Mouse (Mus musculus) stomach, embryonic 16.5 days (tissue): ENCODE measurements around the gene Dlx6. TPM values are rescaled to one million over a fixed set of nuclear protein-coding genes. Genes with fewer than 3 reads are reported as not detected.

ENCODE experiments used
- ATAC-seq: fragments of 200-750 bp; cut with Nextera tagmentation; 2 replicates; pipeline ENCODE4 v1.8.0; 2017; ENCODE audit warnings: moderate number of reproducible peaks, moderate TSS enrichment; ENCODE audit not compliant: insufficient read depth, low FRiP score
- H3K27ac ChIP-seq: fragments of 300-500 bp; sonication (generic); 2 replicates; pipeline ENCODE4 v1.5.1; 2014; ENCODE audit warnings: low read length
- H3K27me3 ChIP-seq: fragments of 300-500 bp; sonication (generic); 2 replicates; pipeline ENCODE4 v1.6.1; 2014; ENCODE audit warnings: low read length, control low read depth, mixed read lengths; ENCODE audit not compliant: control insufficient read depth, insufficient read depth
- H3K36me3 ChIP-seq: fragments of 300-500 bp; sonication (generic); 2 replicates; pipeline ENCODE4 v1.6.1; 2014; ENCODE audit warnings: low read length; ENCODE audit not compliant: control insufficient read depth, insufficient read depth
- H3K4me1 ChIP-seq: fragments of 300-500 bp; sonication (generic); 2 replicates; pipeline ENCODE4 v1.6.1; 2014; ENCODE audit warnings: low read length, control low read depth, mixed read lengths; ENCODE audit not compliant: control insufficient read depth, insufficient read depth
- H3K4me2 ChIP-seq: fragments of 300-500 bp; sonication (generic); 2 replicates; pipeline ENCODE4 v1.6.1; 2014; ENCODE audit warnings: low read depth, low read length, mixed read lengths
- H3K4me3 ChIP-seq: fragments of 300-500 bp; sonication (generic); replicated peaks from 2 replicates; pipeline ENCODE4 v1.5.1; 2014; ENCODE audit warnings: mild to moderate bottlenecking, low read length
- H3K9ac ChIP-seq: fragments of 300-500 bp; sonication (generic); 2 replicates; pipeline ENCODE4 v1.6.1; 2014; ENCODE audit warnings: low read length
- H3K9me3 ChIP-seq: fragments of 300-500 bp; sonication (generic); replicated peaks from 2 replicates; pipeline ENCODE4 v1.6.1; 2016; ENCODE audit warnings: low read length, control low read depth; ENCODE audit not compliant: control insufficient read depth
- whole genome bisulfite sequencing: fragments of 180-500 bp; shearing (Covaris S2); extraction: QIAGEN DNeasy Blood & Tissue Kit; methylation state at CpG from one replicate; pipeline ENCODE4 v1.1.7; 2014; 5-methylcytosine and 5-hydroxymethylcytosine counted together
- polyA plus RNA-seq: library from polyadenylated mRNA; unstranded; fragments of >200 nt; fragmentation: Nextera tagmentation; extraction: Ambion mirVana; gene quantifications from 2 replicates; pipeline ENCODE4 v1.2.1, GENCODE M21; 2015

The Dlx6 gene
- polyA plus RNA-seq, result 0.27 and 0.47 TPM in 2 replicates

DNA sequence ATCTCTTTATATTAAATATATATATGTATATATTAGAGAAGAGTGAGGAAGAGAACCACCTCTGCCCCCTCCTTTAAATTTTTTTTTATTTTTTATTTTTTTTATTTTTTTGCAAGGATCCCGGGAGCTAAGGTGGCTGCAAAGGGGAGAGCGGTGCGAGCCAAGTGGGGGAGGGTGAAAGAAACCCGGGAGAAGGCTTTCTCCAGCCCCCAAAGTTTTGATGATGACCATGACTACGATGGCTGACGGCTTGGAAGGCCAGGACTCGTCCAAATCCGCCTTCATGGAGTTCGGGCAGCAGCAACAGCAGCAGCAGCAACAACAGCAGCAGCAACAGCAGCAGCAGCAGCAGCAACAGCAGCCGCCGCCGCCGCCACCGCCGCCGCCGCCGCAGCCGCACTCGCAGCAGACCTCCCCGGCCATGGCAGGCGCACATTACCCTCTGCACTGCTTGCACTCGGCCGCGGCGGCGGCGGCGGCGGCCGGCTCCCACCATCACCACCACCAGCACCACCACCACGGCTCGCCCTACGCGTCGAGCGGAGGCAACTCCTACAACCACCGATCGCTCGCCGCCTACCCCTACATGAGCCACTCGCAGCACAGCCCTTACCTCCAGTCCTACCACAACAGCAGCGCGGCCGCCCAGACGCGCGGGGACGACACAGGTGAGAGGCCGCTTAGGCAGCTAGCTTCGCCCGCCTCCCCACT, at the start of gene Dlx6:
Gene Dlx6 (plus strand): TSS at position 175 of the 711 bp plus-strand sequence.
- Histone ChIP-seq H3K9ac (peak within 1 kb of the TSS; percentile 35; the same call in 1 of the 2 replicates), H3K4me2 (peak within 1 kb of the TSS; percentile 65), H3K9me3 (no peaks in the 10 kb centered on the region), H3K27me3 (peaks cover 82% of the 10 kb centered on the region), H3K4me3 (peak within 1 kb of the TSS; percentile 41), H3K36me3 (no peaks in the 10 kb centered on the region), H3K4me1 (peaks cover 13% of the 10 kb centered on the region), H3K27ac (no peak within 1 kb of the TSS)
- peak; percentile 63; the same call in 1 of the 2 replicates for ATAC-seq
- under 1% methylated on average over 52 of the region's 52 CpGs for WGBS

DNA sequence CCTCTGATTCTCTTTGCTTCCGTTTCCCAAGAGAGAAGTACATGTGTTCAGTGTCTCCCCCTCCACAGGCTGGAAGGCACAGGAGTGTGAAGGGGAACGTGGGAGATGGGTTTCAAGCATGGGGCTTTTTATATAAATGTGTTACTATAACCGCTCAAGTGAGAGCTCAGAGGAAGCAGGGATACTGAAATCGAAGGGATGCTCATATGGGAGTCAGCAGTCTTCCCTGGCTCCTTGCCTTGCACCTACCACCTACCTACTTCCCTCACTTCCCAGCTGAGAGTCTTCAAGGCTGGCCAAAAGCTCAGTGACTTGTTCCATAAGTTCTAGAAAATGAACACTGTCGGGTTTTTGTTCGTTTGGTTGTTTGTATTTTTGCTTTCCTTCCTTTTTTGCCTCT, 46.3 kb upstream of the Dlx6 start:
- 79% methylated on average over 6 of the region's 6 CpGs for WGBS
- no peak overlapping the region for H3K27ac ChIP-seq
- no peaks in the 10 kb centered on the region for H3K4me1 ChIP-seq
- no peaks in the 10 kb centered on the region for H3K27me3 ChIP-seq
- no peak for ATAC-seq
- no peaks in the 10 kb centered on the region for H3K36me3 ChIP-seq
- no peak overlapping the region for H3K9ac ChIP-seq
- H3K4me3 ChIP-seq, result no peak overlapping the region
- H3K9me3 ChIP-seq, result no peaks in the 10 kb centered on the region
- no peak overlapping the region for H3K4me2 ChIP-seq

DNA sequence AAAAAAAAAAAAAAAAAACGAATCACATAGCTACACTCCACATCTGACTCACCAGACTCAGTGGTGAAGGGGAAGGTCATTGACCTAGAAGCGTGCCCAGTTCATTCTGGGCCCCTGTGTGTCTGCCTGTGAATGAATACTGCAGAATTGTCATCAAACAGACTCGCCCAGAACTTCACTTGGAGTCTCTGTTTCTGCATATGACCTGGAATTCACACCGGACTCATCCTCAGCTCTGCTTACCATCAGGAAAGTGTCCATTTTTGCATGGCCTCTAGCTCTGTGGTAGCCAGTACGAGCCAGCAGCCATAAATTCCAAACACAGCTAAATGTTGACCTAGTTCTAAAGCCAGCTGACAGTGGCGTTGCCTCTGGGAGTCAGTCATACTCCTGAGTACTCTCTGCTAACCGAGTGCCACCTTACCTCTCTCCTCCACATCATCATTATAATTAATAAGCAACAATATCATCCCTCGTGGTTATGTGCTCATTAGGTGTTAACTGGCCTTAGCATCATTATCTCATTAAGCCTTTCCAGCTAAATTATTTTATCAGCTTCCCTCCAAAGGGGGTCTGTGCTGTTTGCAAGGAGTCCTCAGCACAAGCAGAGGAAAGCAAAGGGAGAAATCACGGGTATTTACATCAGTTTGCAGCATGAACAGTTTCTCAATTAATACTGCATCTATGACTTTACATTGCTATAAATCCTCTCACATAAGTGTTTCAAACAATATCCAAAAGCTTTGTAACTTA, 44.9 kb upstream of the Dlx6 start:
- no peak for ATAC-seq

DNA sequence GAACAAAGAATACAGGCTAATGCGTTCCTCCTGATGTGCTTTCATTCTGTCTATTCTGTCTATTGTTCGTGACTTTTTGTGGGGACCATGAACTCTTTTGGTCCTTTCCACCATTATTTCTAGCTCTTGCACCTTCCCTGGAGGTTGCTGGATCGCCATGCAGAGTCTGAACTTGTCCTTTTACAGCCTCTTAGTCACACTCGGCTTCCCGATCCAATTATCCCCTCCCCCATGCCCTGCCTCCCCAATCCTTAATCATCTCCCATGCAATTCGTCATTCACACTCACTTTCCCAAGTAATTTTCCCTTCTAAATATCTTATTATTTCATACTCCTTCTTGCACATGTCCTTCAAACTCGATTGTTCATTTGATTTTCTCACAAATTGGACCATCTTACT, 44.0 kb upstream of the Dlx6 start:
- no peak overlapping the region for H3K27ac ChIP-seq
- no peaks in the 10 kb centered on the region for H3K27me3 ChIP-seq
- no peaks in the 10 kb centered on the region for H3K36me3 ChIP-seq
- H3K4me1 ChIP-seq, result no peaks in the 10 kb centered on the region
- H3K4me3 ChIP-seq, result no peak overlapping the region
- 37% methylated on average over 7 of the region's 7 CpGs for WGBS
- H3K4me2 ChIP-seq, result no peak overlapping the region
- no peaks in the 10 kb centered on the region for H3K9me3 ChIP-seq
- no peak for ATAC-seq
- H3K9ac ChIP-seq, result no peak overlapping the region

More for the DNA sequence above, 44.9 kb upstream of the Dlx6 start:
- no peak overlapping the region for H3K4me2 ChIP-seq
- WGBS, result 42% methylated on average over 9 of the region's 9 CpGs
- no peaks in the 10 kb centered on the region for H3K36me3 ChIP-seq
- no peak overlapping the region for H3K4me3 ChIP-seq
- no peaks in the 10 kb centered on the region for H3K27me3 ChIP-seq
- no peak overlapping the region for H3K9ac ChIP-seq
- no peak overlapping the region for H3K27ac ChIP-seq
- no peaks in the 10 kb centered on the region for H3K4me1 ChIP-seq
- no peaks in the 10 kb centered on the region for H3K9me3 ChIP-seq

DNA sequence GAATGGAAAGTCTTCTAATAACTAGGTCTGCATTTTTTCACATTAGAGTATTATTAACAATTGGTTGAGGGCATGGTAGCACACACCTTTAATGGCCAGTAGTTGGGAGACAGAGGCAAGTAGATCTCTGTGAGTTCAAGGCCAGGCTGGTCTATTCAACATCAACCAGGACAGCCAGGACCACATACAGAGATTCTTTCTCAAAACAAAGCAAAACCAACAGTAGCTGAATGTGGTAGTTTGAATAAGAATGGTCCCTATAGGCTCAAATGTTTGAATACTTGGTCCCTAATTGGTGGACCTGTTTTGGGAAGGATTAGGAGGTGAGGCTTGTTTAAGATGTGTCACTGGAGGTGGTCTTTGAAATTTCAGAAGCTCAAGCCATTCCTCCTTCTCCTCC, 37.8 kb upstream of the Dlx6 start:
- no peaks in the 10 kb centered on the region for H3K9me3 ChIP-seq
- H3K4me3 ChIP-seq, result no peak overlapping the region
- no peak for ATAC-seq
- no peaks in the 10 kb centered on the region for H3K4me1 ChIP-seq
- H3K4me2 ChIP-seq, result no peak overlapping the region
- H3K9ac ChIP-seq, result no peak overlapping the region
- H3K27ac ChIP-seq, result no peak overlapping the region
- no peaks in the 10 kb centered on the region for H3K36me3 ChIP-seq
- H3K27me3 ChIP-seq, result no peaks in the 10 kb centered on the region

DNA sequence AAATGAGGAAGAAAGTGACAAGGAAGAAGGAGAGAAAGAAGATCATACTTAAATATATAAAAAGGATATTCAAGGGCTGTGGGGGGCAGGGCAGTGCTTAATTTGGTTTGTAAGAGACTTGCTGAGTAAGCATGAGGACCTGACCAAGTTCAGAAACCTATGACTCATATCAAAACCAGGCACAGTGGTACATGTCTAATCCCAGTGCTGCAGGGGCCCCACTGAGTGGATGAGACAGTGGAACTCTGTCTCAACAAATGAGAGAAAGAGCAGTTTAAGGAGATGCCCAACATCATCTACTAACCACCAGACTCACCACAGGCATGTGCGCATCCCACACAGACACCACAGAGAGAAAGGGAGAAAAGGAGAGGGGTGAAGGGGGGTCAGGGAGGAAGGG, 36.3 kb upstream of the Dlx6 start:
- ATAC-seq, result no peak
- Histone ChIP-seq H3K36me3 (no peaks in the 10 kb centered on the region), H3K9me3 (no peaks in the 10 kb centered on the region), H3K27me3 (no peaks in the 10 kb centered on the region), H3K27ac (no peak overlapping the region), H3K9ac (no peak overlapping the region), H3K4me3 (no peak overlapping the region), H3K4me2 (no peak overlapping the region), H3K4me1 (no peaks in the 10 kb centered on the region)
- WGBS, result 81% methylated on average over 1 of the region's 1 CpGs

DNA sequence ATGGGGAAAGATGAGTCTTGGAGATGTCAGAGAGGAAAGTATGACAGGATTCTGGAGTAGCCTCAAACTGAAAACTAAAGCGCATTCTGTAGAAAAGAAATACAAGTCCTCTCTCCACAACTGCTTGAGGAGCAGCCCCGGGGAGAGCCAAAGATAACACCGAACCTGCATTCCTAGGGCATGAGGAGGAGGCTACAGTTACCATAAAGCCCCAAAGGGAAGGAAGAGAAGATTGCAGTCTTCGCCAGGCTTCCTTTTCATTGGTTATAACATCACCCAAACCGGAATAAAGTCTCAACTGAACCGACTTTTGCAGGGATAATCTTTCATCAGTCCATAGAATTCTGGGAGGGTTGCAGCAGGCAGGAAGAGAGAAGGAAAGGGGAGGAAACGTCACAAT, 32.7 kb upstream of the Dlx6 start:
- Histone ChIP-seq H3K4me3 (no peak overlapping the region), H3K4me2 (no peak overlapping the region), H3K9me3 (no peaks in the 10 kb centered on the region), H3K36me3 (no peaks in the 10 kb centered on the region), H3K4me1 (no peaks in the 10 kb centered on the region), H3K27ac (no peak overlapping the region), H3K27me3 (no peaks in the 10 kb centered on the region), H3K9ac (no peak overlapping the region)
- WGBS, result 63% methylated on average over 7 of the region's 7 CpGs
- no peak for ATAC-seq

DNA sequence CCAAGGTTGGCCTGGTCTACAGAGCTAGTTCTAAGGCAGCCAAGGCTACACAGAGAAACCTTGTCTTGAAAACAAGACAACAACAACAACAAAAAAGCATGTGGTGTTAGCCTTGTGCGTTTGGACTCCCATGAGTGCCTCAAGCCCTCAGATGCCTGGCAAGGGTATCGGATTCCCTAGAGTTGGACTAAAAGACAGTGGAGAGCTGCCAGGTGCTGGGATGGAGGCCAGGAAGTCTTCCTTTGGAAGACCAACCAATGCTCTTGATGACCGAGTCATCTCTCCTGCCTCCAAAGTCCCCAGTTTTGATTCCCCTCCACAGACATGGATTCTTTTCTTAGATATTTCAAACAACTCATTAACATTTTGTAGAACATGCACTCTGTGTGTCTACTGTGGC, 29.8 kb upstream of the Dlx6 start:
- Histone ChIP-seq H3K4me1 (no peaks in the 10 kb centered on the region), H3K9ac (no peak overlapping the region), H3K4me3 (no peak overlapping the region), H3K9me3 (no peaks in the 10 kb centered on the region), H3K27me3 (no peaks in the 10 kb centered on the region), H3K27ac (no peak overlapping the region), H3K4me2 (no peak overlapping the region), H3K36me3 (no peaks in the 10 kb centered on the region)
- ATAC-seq, result no peak
- WGBS, result 79% methylated on average over 3 of the region's 3 CpGs

DNA sequence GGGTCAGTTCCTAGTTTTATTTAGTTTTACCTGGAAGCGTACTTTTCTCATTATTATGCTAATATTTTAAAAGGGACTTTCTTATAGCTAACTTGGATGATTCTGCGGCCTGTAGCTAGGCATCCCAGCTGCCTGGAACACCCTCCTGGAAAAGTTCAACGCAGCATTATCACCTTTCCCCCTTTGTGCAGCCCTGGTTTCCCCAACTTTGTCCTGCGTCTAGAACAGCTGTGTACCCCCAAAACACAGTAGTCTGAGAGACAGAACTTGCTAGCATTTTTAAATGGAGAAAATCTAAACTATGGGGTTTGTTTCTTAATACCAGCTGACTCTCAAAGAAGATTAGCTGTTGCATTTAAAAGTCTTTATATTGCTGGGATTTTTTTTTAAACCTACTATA, 14.6 kb upstream of the Dlx6 start:
- Histone ChIP-seq H3K9me3 (no peaks in the 10 kb centered on the region), H3K4me3 (no peak overlapping the region), H3K27ac (no peak overlapping the region), H3K4me1 (no peaks in the 10 kb centered on the region), H3K27me3 (peaks cover 60% of the 10 kb centered on the region), H3K4me2 (no peak overlapping the region), H3K9ac (no peak overlapping the region), H3K36me3 (no peaks in the 10 kb centered on the region)
- WGBS, result 16% methylated on average over 4 of the region's 4 CpGs
- no peak for ATAC-seq
